Mouse (Mus musculus) 416B (cell line): ENCODE data around the gene Bean1.
"Not testable (repeated sequence)": the region's sequence is repeated elsewhere in the genome, so short reads cannot be mapped to it uniquely, and the experiment has no call there.

ENCODE experiments used
- DNase-seq: peaks from one replicate; pipeline ENCODE4 v3.0.0; 2011; ENCODE audit warnings: low read depth

Bean1 gene

DNA sequence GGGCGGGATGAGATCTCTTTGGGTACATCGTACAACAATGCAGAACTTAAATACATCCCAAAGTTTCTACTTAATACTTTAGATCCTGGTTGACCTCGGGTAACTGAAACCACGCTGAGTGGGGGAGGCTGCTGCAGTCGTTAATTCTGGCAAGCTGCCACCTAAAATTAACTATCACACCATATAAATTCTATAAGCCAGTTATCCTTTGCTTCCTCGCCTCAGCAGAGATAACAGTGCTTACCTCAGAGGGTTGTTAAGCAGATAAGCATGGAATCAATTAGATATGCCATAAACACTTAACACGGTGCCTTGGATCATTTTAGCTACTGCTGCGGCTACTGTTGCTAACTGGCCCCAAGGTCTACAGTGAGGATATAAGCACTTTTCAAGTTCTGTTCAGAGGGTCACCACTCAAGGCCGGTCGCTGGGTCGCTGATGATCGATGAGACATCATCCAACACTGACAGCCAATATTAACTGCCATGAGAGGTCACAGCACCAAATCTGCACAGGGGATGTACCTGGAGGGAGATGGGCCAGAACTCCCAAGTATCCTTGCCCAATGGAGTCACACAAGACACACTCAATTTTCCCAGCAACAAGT lies 71.9 kb downstream of the Bean1 start:
- no peak for DNase-seq

- peak; percentile 65 for DNase-seq
Measured at GRCm38 (mm10) chr8:104246621-104247020, 76.4 kb downstream of the Bean1 start.

DNA sequence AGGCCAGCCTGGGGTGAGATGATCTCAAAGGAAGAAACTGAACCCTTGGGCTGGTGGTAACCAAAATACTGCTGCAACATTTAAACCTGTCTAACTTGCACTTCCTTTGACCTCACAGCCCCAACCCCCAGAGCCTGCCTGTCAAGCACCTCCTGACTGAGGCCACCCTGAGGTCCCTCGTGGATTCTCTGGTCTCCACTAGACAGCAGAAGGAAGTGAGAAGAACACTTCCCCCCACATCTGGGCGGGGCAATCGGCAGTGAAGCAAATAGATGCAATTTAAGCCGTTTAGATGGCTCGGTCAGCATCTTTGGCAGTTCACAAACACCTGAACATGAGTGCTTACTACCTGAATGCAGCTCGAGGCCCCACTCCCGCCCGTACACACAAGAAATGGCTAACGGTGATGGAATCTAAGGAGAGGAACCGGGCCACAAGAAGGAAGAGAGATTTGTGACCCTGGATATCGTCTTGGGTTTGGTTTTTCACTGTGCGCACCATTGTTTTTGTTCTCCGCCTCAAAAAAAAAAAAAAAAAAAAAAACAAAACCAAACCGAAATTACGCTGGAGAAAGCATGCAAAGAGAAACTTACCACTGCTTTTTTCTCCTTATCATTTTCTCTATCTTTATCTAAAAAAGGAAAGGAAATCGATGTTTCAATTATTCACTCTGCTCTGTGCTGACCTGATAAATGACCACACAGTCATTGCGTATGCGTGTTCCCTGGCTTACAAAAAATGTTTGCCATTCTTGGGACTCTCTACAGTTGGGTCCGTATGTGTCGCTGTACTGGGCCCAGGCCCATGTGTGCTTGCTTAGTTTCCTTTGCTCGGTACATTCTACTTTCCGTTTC lies 77.0 kb downstream of the Bean1 start:
- DNase-seq, result peak; percentile 80

GRCm38 (mm10) chr8:104247908-104248275 lies 77.7 kb downstream of the Bean1 start:
- peak; percentile 52 for DNase-seq

- peak; percentile 93 for DNase-seq
Measured at GRCm38 (mm10) chr8:104248276-104248675, 78.0 kb downstream of the Bean1 start, which contains the start of gene Tk2. TSS of gene Tk2 (minus strand) at chr8:104248558.

GRCm38 (mm10) chr8:104249442-104249996 lies 79.3 kb downstream of the Bean1 start:
- no peak for DNase-seq

- DNase-seq, result peak; percentile 95
Measured at GRCm38 (mm10) chr8:104250439-104251367, 80.5 kb downstream of the Bean1 start, which contains the start of gene Cklf. TSS of gene Cklf (plus strand) at chr8:104250861.

GRCm38 (mm10) chr8:104251461-104251860 lies 81.2 kb downstream of the Bean1 start:
- no peak for DNase-seq

DNA sequence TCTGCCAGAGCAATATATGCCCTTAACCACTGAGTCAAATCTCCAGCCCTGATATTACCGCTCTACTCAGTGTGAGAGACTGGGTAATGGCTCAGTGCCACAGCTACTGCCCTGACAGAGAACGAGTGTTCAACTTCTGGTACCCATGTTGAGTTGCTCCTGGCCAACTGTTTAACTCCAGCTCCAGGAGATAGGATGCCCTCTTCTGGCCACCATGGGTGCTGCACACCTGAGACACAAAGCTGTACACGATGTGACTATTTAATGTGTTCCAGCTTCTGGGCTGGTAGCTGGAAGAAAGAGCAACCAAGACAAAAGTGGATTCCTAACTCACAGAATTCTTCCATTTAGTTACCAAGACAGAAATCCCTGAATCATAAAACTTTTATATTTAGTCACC lies 82.8 kb downstream of the Bean1 start:
- DNase-seq, result peak; percentile 66

GRCm38 (mm10) chr8:104261802-104262201 lies 91.6 kb downstream of the Bean1 start:
- not testable (repeated sequence) for DNase-seq

GRCm38 (mm10) chr8:104264271-104264935 lies 94.2 kb downstream of the Bean1 start:
- not testable (repeated sequence) for DNase-seq

DNA sequence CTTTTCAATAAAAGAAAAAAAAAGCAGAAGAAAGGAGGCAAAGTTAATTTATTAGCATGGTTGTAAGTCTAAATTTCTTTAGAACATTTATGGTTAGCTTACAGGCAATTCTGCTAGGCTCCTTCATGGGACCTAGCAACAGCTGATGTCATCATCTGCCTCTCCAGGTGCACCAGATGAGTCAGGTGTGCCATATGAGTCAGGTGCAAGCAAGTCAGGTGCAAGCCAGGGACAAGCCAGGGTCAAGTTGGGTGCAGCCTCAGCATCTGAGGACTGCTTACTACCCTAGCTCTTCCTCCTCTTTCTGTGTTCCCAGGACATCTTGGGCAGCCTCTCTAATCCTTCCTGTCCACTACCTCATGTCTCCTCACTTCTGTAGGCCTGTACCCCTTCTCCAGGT lies 98.1 kb downstream of the Bean1 start:
- DNase-seq, result no peak
